Mouse (Mus musculus) liver, embryonic 13.5 days (tissue): ENCODE measurements around the gene Mknk1. TPM values are rescaled to one million over a fixed set of nuclear protein-coding genes. Genes with fewer than 3 reads are reported as not detected.
A peak's percentile ranks its signal among the peaks of the same experiment; 100 is the strongest.

Experiments used
- ATAC-seq: fragments of 200-750 bp; cut with Nextera tagmentation; 2 replicates; pipeline ENCODE4 v1.8.0; 2017; ENCODE audit warnings: low read depth, mild to moderate bottlenecking, moderate number of reproducible peaks, moderate library complexity
- DNase-seq: peaks from one replicate; pipeline ENCODE4 v3.0.0; 2022
- H3K27ac ChIP-seq: fragments of 300-500 bp; sonication (generic); 2 replicates; pipeline ENCODE4 v1.5.1; 2015; ENCODE audit warnings: moderate library complexity, mild to moderate bottlenecking, inconsistent platforms
- H3K27me3 ChIP-seq: fragments of 300-500 bp; sonication (generic); 2 replicates; pipeline ENCODE4 v1.6.1; 2015; ENCODE audit warnings: mild to moderate bottlenecking, inconsistent platforms
- H3K36me3 ChIP-seq: fragments of 300-500 bp; sonication (generic); 2 replicates; pipeline ENCODE4 v1.6.1; 2015; ENCODE audit warnings: mild to moderate bottlenecking, inconsistent platforms
- H3K4me1 ChIP-seq: fragments of 300-500 bp; sonication (generic); replicated peaks from 2 replicates; pipeline ENCODE4 v1.6.1; 2015; ENCODE audit warnings: inconsistent platforms
- H3K4me2 ChIP-seq: fragments of 300-500 bp; sonication (generic); 2 replicates; pipeline ENCODE4 v1.6.1; 2015; ENCODE audit warnings: inconsistent platforms, mild to moderate bottlenecking, moderate library complexity
- H3K4me3 ChIP-seq: fragments of 300-500 bp; sonication (generic); replicated peaks from 2 replicates; pipeline ENCODE4 v1.5.1; 2015; ENCODE audit warnings: mild to moderate bottlenecking, inconsistent platforms
- H3K9ac ChIP-seq: fragments of 300-500 bp; sonication (generic); 2 replicates; pipeline ENCODE4 v1.6.1; 2015; ENCODE audit warnings: mild to moderate bottlenecking, inconsistent platforms
- H3K9me3 ChIP-seq: fragments of 300-500 bp; sonication (generic); replicated peaks from 2 replicates; pipeline ENCODE4 v1.6.1; 2016; ENCODE audit warnings: inconsistent platforms
- WGBS: fragments of 180-500 bp; shearing (Covaris S2); methylation state at CpG from one replicate; pipeline ENCODE4 v1.1.7; 2015; ENCODE audit not compliant: insufficient replicate concordance; 5-methylcytosine and 5-hydroxymethylcytosine counted together
- polyA plus RNA-seq: library from polyadenylated mRNA; unstranded; fragments of >200 nt; fragmentation: Nextera tagmentation; extraction: Ambion mirVana; gene quantifications from 2 replicates; pipeline ENCODE4 v1.2.1, GENCODE M21; 2015

Mknk1 gene
- polyA plus RNA-seq, 1 experiment from 2014 or later: 32.1 TPM

DNA sequence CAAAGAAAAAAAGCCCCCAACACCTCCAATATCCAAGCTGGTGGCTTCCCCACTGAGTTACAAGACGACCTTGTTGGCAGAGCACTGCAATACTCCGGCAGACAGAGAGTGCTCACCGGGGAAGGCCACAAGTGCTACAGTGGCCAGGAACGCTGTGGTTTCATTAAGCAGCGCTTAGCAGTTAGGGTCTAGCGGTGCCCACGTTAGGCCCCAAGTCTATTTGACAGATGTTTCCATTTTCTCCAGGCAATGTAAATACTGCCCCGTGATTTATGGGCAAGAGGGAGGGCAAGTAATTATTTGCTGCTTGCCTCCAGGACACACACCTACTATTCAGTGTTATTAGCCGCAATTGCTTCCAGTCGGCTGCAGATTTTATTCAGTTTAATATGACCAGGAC, 24.9 kb downstream of the Mknk1 start:
- Histone ChIP-seq H3K36me3 (peaks cover 96% of the 10 kb centered on the region), H3K4me2 (no peak overlapping the region), H3K9me3 (no peaks in the 10 kb centered on the region), H3K27ac (no peak overlapping the region), H3K4me3 (no peak overlapping the region), H3K27me3 (no peaks in the 10 kb centered on the region), H3K4me1 (peaks cover 8% of the 10 kb centered on the region; the same call in 1 of the 2 replicates), H3K9ac (no peak overlapping the region)
- no peak for DNase-seq
- ATAC-seq: no peak
- 82% methylated on average over 10 of the region's 10 CpGs for WGBS

DNA sequence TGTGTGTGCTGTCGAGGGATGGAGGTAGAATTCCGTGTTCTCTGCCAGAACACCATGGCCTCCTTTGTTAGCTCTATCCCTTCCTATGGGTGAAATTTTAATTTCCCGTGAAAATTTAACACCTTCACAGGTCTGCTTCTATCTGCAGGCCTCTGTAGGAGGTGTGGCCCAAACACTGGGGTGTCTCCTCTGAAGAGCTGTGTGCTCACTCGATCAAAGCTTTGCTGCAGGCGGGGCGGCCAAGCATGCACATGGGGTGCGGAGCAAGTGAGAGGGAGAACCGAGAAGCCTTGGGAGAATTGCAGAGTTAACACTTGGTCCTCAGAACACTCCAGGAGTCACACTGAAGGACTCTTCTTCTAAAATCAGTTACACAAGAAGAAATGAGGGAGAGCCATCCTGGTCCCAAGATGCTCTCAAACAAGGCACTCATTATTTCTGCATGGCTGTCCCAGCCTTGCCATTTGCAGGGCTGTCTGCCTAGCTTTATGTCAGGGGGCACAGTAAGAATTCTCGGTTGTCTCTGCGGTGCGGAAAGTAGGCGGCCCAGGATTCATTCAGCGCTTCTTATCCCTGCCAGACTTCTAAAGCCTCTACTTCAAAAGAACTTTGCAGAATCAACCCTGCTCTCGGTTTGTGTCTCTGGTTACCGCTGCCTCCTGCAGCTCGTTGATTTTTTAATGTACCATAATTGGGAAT, 30.7 kb downstream of the Mknk1 start:
- no peak overlapping the region for H3K9ac ChIP-seq
- H3K36me3 ChIP-seq: peaks cover 94% of the 10 kb centered on the region
- H3K27me3 ChIP-seq: no peaks in the 10 kb centered on the region
- ATAC-seq: no peak
- no peaks in the 10 kb centered on the region for H3K4me1 ChIP-seq
- no peak overlapping the region for H3K4me3 ChIP-seq
- 81% methylated on average over 16 of the region's 16 CpGs for WGBS
- no peak overlapping the region for H3K27ac ChIP-seq
- DNase-seq: no peak
- no peak overlapping the region for H3K4me2 ChIP-seq
- no peaks in the 10 kb centered on the region for H3K9me3 ChIP-seq

- Histone ChIP-seq H3K4me2 (no peak overlapping the region), H3K27ac (no peak overlapping the region), H3K4me3 (no peak overlapping the region), H3K4me1 (0 out of 2 replicates have a peak, but pooled peaks cover 3% of the 10 kb centered on the region), H3K9ac (no peak overlapping the region), H3K27me3 (no peaks in the 10 kb centered on the region), H3K36me3 (peaks cover 98% of the 10 kb centered on the region), H3K9me3 (no peaks in the 10 kb centered on the region)
- ATAC-seq: no peak
- DNase-seq: no peak
- 83% methylated on average over 3 of the region's 3 CpGs for WGBS
Measured at GRCm38 (mm10) chr4:115873231-115873630, 34.2 kb downstream of the Mknk1 start.

DNA sequence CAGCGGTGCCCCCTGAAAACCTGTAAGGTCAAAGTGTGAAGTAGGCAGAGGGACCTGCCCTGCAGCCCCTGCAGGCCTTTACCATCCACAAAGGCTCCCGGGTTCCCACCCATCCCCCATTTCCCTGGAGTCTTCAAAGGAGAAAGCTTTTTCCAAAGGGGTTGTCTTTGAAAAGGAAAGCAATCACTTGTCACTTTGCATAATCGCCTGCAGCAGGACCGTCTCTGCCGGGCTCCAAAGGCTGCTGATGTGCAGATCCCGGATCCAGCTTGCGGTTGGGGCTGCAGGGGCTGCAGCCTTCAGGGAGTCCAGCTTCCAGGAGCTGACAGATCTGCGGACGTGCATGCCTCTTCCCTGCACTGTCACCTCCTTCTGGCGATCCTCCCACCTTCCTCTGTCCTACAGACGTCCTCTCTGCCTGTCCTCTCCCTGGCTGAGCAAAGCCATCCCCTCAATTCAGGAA, 39.2 kb downstream of the Mknk1 start:
- Histone ChIP-seq H3K9me3 (no peaks in the 10 kb centered on the region), H3K4me3 (no peak overlapping the region), H3K27ac (no peak overlapping the region), H3K36me3 (peaks cover 53% of the 10 kb centered on the region), H3K4me1 (0 out of 2 replicates have a peak, but pooled peaks cover 5% of the 10 kb centered on the region), H3K4me2 (no peak overlapping the region), H3K27me3 (no peaks in the 10 kb centered on the region), H3K9ac (no peak overlapping the region)
- DNase-seq: no peak
- ATAC-seq: no peak
- WGBS: 47% methylated on average over 11 of the region's 11 CpGs

DNA sequence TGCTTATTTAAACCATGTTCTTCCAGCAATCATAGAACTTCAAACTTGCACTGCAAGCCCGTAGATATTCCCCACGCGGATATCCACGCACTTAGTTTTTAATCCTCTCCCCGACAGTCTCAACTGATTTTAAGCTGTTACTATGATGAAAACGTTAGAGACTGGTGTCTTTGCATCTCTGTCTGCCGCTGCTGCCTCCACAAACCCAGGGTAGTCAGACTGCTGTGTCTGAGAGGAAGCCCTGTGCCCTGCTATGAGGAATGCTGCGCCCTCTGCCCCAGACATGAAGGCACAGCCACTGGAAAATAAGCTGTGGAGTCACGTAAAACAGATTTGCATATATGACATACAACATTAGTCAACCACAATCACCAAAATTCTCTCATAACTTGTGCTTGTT, 39.8 kb downstream of the Mknk1 start:
- no peak overlapping the region for H3K9ac ChIP-seq
- 0 out of 2 replicates have a peak, but pooled peaks cover 5% of the 10 kb centered on the region for H3K4me1 ChIP-seq
- H3K9me3 ChIP-seq: no peaks in the 10 kb centered on the region
- H3K4me2 ChIP-seq: no peak overlapping the region
- no peak overlapping the region for H3K27ac ChIP-seq
- DNase-seq (no peak), ATAC-seq (no peak)
- WGBS: 71% methylated on average over 9 of the region's 9 CpGs
- no peak overlapping the region for H3K4me3 ChIP-seq
- peaks cover 47% of the 10 kb centered on the region for H3K36me3 ChIP-seq
- H3K27me3 ChIP-seq: no peaks in the 10 kb centered on the region

GRCm38 (mm10) chr4:115881183-115881582, 42.2 kb downstream of the Mknk1 start:
- no peak overlapping the region for H3K27ac ChIP-seq
- no peak overlapping the region for H3K4me3 ChIP-seq
- 0 out of 2 replicates have a peak, but pooled peaks cover 5% of the 10 kb centered on the region for H3K4me1 ChIP-seq
- WGBS: 44% methylated on average over 1 of the region's 1 CpGs
- no peak overlapping the region for H3K4me2 ChIP-seq
- H3K9ac ChIP-seq: no peak overlapping the region
- DNase-seq (no peak), ATAC-seq (no peak)
- 0 out of 2 replicates have a peak, but pooled peaks cover 4% of the 10 kb centered on the region for H3K27me3 ChIP-seq
- peaks cover 23% of the 10 kb centered on the region for H3K36me3 ChIP-seq
- no peaks in the 10 kb centered on the region for H3K9me3 ChIP-seq

- Histone ChIP-seq H3K9me3 (no peaks in the 10 kb centered on the region), H3K27me3 (0 out of 2 replicates have a peak, but pooled peaks cover 4% of the 10 kb centered on the region), H3K4me2 (no peak overlapping the region), H3K36me3 (peaks cover 13% of the 10 kb centered on the region), H3K4me3 (no peak overlapping the region), H3K27ac (no peak overlapping the region), H3K4me1 (0 out of 2 replicates have a peak, but pooled peaks cover 5% of the 10 kb centered on the region), H3K9ac (no peak overlapping the region)
- DNase-seq: no peak
- ATAC-seq: no peak
- 44% methylated on average over 4 of the region's 4 CpGs for WGBS
Measured at GRCm38 (mm10) chr4:115882195-115882594, 43.2 kb downstream of the Mknk1 start.

DNA sequence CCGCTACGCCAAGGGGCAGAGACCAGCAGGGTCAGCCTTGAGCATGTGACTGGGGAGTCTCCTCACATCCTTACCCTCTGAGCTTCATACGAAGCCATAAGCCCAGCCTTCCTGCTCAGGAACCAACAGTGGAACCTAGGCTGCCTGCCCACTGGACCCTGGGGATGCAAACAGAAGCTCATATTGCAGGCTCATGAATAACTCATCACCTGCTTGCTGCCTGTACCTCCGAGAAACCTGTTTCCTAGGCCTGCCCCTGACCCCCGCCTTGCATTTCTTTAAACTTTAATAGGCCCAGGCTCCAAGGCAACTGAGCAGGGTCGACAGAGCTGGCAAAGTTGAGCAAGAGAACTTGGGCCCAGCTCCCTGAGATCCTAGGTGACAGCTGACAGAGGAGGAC, 45.0 kb downstream of the Mknk1 start, which contains the start of gene Kncn:
TSS of gene Kncn (plus strand) at position 379 of the 400 bp plus-strand sequence.
- DNase-seq (no peak), ATAC-seq (no peak)
- Histone ChIP-seq H3K27ac (no peak within 1 kb of the TSS), H3K4me3 (no peak within 1 kb of the TSS), H3K27me3 (peaks cover 18% of the 10 kb centered on the region), H3K36me3 (no peaks in the 10 kb centered on the region; the same call in 1 of the 2 replicates), H3K4me1 (no peaks in the 10 kb centered on the region), H3K4me2 (no peak within 1 kb of the TSS), H3K9ac (no peak within 1 kb of the TSS), H3K9me3 (no peaks in the 10 kb centered on the region)
- 58% methylated on average over 6 of the region's 6 CpGs for WGBS

GRCm38 (mm10) chr4:115885846-115886245, 46.8 kb downstream of the Mknk1 start:
- no peaks in the 10 kb centered on the region for H3K36me3 ChIP-seq
- H3K4me1 ChIP-seq: no peaks in the 10 kb centered on the region; the same call in 1 of the 2 replicates
- no peak overlapping the region for H3K4me3 ChIP-seq
- H3K9me3 ChIP-seq: no peaks in the 10 kb centered on the region
- ATAC-seq (no peak), DNase-seq (no peak)
- peaks cover 37% of the 10 kb centered on the region for H3K27me3 ChIP-seq
- no peak overlapping the region for H3K4me2 ChIP-seq
- no peak overlapping the region for H3K27ac ChIP-seq
- no peak overlapping the region for H3K9ac ChIP-seq
- WGBS: 46% methylated on average over 3 of the region's 3 CpGs

- H3K36me3 ChIP-seq: no peaks in the 10 kb centered on the region
- no peak overlapping the region for H3K9ac ChIP-seq
- H3K4me2 ChIP-seq: no peak overlapping the region
- no peak overlapping the region for H3K4me3 ChIP-seq
- H3K27me3 ChIP-seq: peaks cover 47% of the 10 kb centered on the region
- no peaks in the 10 kb centered on the region for H3K9me3 ChIP-seq
- 60% methylated on average over 1 of the region's 1 CpGs for WGBS
- DNase-seq (no peak), ATAC-seq (no peak)
- no peaks in the 10 kb centered on the region; the same call in 1 of the 2 replicates for H3K4me1 ChIP-seq
- no peak overlapping the region for H3K27ac ChIP-seq
Measured at GRCm38 (mm10) chr4:115886875-115887274, 47.9 kb downstream of the Mknk1 start.

DNA sequence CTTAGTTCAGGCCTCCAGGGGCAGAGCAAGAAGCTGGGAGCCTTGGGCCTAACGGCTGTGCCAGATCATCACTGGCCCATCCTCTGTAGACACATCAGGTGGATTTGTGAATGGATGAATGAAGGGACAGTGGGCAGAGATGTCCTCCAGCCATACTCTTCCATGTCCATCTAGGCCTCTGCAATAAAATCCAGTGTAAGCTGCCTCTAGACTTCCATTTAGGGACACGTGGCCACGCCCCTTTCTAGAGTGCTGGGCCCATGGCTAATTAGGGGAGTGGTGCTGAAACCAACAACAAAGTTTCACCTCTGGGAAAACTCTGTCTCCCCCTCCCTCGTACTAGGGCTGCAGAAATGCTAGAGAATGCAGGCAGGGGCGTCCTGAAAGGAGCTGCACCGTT, 51.1 kb downstream of the Mknk1 start:
- Histone ChIP-seq H3K9me3 (no peaks in the 10 kb centered on the region), H3K36me3 (no peaks in the 10 kb centered on the region), H3K4me2 (peak overlapping the region; percentile 41), H3K27ac (no peak overlapping the region), H3K4me1 (no peaks in the 10 kb centered on the region; the same call in 1 of the 2 replicates), H3K4me3 (no peak overlapping the region), H3K27me3 (peaks cover 70% of the 10 kb centered on the region), H3K9ac (no peak overlapping the region)
- DNase-seq (no peak), ATAC-seq (no peak)
- 14% methylated on average over 6 of the region's 6 CpGs for WGBS

- no peaks in the 10 kb centered on the region; the same call in 1 of the 2 replicates for H3K4me1 ChIP-seq
- no peaks in the 10 kb centered on the region for H3K9me3 ChIP-seq
- whole genome bisulfite sequencing: 3% methylated on average over 31 of the region's 31 CpGs
- no peak within 1 kb of the TSS for H3K27ac ChIP-seq
- no peak within 1 kb of the TSS for H3K4me3 ChIP-seq
- no peaks in the 10 kb centered on the region for H3K36me3 ChIP-seq
- H3K9ac ChIP-seq: no peak within 1 kb of the TSS
- H3K27me3 ChIP-seq: peaks cover 74% of the 10 kb centered on the region
- H3K4me2 ChIP-seq: peak within 1 kb of the TSS; percentile 41
- DNase-seq: no peak
- no peak for ATAC-seq
Measured at GRCm38 (mm10) chr4:115890553-115890952, 51.6 kb downstream of the Mknk1 start, which contains the start of gene 6430628N08Rik. Gene 6430628N08Rik, plus strand, starts transcription at chr4:115890665.
